Mouse (Mus musculus) stomach, postnatal 0 days (tissue): Measurements from ENCODE around the gene Mcoln1.

Experiments used
- CTCF ChIP-seq: IDR thresholded peaks from 2 replicates; pipeline ENCODE4 v1.5.1; 2016; ENCODE audit warnings: antibody characterized with exemption, low read depth, mild to moderate bottlenecking, moderate library complexity
- EP300 ChIP-seq: optimal IDR thresholded peaks from 2 replicates; pipeline ENCODE3; 2016; ENCODE audit warnings: antibody characterized with exemption

DNA sequence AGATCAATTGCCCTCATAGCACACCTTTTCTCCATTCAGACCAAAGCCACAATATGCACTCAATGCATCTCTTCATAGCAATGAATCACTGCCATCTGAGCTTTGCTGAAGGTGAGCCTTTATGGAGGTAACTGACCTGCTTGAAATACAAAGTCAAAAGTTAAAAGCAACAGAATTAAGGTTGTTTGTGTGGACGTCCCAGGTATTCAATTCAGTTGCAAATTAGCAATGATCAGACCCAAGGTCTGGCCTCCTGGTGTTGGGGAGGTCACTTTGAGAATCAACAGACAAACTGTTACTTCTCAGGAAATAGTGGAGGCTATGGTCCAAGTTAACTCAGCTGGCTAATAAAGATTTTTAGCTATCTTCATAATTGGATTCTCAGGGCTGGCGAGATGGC, 46.3 kb downstream of the Mcoln1 start:
- TF ChIP-seq CTCF, result no peak
- no peak for TF ChIP-seq EP300
